Mouse (Mus musculus) yolk sac, embryonic 10.5 days (tissue): Measurements from ENCODE around the gene Ccdc171.
"Not testable (repeated sequence)": the region's sequence is repeated elsewhere in the genome, so short reads cannot be mapped to it uniquely, and the experiment has no call there.

Experiments
- DNase-seq: peaks from one replicate; pipeline ENCODE4 v3.0.0-alpha.2; 2017; ENCODE audit warnings: low spot score

Ccdc171 gene

GRCm38 (mm10) chr4:83657021-83657420 lies 131.7 kb downstream of the Ccdc171 start:
- DNase-seq: no peak

DNA sequence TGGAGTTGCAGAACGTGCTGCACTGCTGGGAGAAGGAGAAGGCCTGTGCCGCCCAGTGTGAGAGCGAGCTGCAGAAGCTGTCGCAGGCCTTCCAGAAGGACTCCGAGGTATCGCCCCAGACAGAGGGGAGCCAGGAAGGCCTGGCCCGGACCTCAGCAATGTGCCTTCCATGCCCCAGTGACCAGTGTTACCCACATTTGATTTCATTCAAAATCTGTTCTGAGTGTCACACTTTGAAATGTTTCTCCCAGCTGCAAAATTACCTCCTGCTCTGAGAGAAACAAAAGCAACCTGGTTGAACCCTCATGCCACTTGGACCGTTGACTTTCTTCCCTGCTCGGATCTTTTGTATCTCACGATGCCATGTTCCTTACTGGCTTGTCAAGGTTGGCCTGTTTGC lies 133.1 kb downstream of the Ccdc171 start:
- no peak for DNase-seq

- no peak for DNase-seq
Observed at GRCm38 (mm10) chr4:83659411-83659810, 134.1 kb downstream of the Ccdc171 start.

DNA sequence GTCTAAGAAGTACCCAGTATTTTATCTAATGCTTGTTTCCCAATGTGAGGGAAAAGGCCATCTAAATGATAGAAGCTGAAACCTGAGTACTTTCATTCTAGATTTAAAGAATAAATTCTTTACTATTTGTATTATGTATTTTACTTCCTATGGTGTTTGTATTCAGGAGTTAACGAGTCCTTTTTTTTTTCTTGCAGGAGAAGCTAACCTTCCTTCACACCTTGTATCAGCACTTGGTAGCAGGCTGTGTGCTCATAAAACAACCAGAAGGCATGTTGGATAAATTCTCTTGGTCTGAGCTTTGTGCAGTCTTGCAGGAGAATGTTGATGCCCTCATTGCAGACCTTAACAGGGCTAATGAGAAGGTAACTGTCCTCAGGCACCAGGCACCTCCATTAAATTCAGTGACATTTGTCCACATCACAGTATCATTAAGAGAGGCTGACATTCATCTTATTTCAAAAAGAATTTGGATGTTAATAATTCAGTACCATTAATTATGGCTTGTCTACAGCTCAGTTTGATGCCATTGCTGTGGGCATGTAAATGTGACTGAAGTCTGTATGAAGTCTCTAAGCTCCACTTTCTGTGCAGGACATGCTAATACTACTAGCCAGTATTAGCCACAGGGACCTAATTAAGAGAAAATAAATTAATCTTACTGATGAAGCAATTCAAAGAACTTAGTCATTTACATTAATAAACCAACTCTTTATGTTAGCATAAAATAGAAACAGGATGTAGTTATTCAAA lies 136.3 kb downstream of the Ccdc171 start:
- DNase-seq: no peak

- no peak for DNase-seq
Observed at GRCm38 (mm10) chr4:83662301-83662700, 137.0 kb downstream of the Ccdc171 start.

GRCm38 (mm10) chr4:83669552-83669951 lies 144.2 kb downstream of the Ccdc171 start:
- no peak for DNase-seq

GRCm38 (mm10) chr4:83675308-83675707 lies 150.0 kb downstream of the Ccdc171 start:
- DNase-seq: not testable (repeated sequence)

- DNase-seq: no peak
Observed at GRCm38 (mm10) chr4:83676444-83676843, 151.1 kb downstream of the Ccdc171 start.

DNA sequence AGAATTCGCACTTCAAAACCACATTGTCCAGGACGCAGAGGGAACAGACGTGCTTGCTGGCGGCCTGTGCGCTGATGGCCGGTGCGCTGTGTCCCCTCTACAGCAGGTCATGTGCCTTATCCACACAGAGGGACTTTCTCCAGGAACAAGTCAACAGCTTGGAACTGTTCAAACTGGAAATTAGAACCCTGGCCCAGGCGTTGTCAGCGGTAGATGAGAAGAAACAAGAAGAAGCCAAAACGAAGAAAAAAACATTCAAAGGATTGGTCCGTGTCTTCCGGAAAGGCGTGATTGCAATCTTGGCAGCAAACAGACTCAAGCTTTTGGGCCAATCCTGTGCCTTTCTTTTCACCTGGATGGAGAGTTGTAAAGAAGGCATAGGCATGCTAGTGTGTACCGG lies 155.7 kb downstream of the Ccdc171 start:
- no peak for DNase-seq

DNA sequence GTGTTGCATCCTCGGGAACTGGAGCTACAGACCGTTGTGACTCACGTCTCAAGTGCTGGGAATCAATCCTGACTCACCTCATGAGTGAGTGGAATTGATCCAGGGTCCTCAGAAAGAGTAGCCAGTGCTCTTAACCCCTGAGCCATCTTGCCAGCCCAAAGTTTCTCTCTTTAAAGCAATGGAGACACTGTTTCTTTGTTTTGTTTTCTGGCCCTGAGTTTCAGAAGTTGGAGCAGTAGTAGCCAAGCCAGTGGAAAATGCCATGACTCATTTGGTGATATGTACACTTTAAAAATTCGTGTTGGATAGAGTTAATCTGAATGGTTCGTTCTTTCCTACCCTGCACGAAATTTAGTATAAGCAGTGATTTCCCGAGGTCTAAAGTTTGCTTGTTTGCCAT lies 157.5 kb downstream of the Ccdc171 start:
- DNase-seq: no peak

DNA sequence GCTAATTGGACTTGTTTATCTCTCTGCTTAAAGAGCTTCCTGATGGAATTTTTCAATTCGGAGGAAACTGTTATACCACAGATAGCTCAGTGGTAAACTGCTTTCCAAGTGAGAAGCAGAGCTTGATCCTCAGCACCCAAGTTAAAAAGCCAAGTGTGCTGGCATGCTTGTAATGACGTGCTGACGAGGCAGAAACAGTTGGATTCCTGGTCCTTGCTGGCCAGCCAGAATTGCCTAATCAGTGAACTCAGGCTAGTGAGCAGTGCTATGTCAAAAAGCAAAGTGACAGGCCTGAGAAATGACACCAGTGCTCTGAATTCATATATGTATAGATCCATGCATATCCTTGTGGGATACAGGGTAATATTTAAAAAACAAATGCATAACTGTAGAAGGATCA lies 174.8 kb downstream of the Ccdc171 start:
- no peak for DNase-seq

- no peak for DNase-seq
Observed at GRCm38 (mm10) chr4:83716996-83717395, 191.7 kb downstream of the Ccdc171 start.

DNA sequence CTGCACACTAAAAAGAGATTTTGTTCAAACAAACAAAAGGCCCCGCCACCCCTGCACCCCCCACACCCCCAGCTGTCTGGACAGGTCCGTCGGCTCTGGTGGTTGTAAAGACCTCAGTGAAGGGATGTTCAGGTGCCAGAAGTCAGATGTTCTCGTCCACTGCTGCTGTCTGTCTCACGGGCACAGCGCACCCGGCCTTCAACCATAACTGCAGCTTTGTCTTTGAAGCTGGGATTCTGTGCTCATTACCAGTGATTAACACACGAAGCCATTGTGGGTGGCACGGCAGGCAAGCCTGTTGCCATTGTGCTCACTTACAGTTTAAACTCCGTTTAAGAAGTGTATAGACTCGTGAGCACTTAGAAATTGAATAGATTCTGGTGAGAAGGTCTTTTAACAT lies 194.5 kb downstream of the Ccdc171 start:
- no peak for DNase-seq

GRCm38 (mm10) chr4:83725136-83725535 lies 199.8 kb downstream of the Ccdc171 start:
- no peak for DNase-seq

- no peak for DNase-seq
Observed at GRCm38 (mm10) chr4:83739137-83739890, 214.0 kb downstream of the Ccdc171 start.

GRCm38 (mm10) chr4:83739891-83740277 lies 214.5 kb downstream of the Ccdc171 start:
- no peak for DNase-seq

DNA sequence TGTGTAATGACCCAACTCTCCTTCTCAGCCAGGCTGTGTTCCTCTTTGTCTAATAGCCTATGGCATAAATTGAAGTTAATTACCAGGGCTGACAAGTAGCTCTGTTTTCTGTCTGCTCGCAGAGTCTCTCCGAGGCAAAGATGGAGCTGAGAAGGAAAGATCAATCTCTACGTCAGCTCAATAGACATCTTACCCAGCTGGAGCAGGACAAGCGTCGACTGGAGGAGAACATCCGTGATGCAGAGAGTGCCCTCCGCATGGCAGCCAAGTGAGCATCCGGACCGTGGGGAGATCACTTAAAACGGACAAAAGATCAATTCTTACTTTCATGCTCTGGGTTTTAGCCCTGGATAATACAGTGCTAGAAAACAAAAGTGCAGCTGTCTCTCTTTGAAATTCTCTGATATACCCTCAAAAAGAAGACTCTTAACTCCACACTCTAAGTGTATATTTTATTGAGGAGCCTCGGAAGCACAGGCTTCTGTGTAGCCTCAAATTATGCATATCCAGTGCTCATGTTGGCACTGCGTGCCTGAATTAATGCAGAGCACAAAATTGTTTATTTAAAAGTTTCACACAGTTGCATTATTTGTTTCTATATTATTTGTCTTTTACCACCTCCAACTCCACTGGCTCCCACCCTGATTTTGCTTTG lies 217.6 kb downstream of the Ccdc171 start:
- DNase-seq: no peak

DNA sequence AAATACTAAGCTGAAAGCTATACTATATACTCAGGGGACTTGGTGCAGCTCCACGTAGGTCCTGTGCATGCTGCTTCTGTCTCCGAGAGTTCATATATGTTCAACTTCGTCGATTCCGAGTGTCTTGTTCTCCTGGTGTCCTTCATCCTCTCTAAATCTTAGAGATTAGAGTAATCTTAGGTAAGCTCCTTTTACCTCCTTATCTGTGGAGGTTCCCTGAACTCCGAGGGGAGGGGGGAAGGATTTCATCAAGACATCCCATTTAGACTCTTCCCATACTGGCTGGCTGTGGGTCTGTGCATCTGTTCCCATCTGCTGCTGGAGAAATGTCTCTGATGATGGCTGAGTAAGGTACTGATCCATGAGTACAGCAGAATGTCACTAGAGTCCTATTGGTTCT lies 249.8 kb downstream of the Ccdc171 start:
- no peak for DNase-seq

- no peak for DNase-seq
Observed at GRCm38 (mm10) chr4:83780044-83780443, 254.7 kb downstream of the Ccdc171 start.

DNA sequence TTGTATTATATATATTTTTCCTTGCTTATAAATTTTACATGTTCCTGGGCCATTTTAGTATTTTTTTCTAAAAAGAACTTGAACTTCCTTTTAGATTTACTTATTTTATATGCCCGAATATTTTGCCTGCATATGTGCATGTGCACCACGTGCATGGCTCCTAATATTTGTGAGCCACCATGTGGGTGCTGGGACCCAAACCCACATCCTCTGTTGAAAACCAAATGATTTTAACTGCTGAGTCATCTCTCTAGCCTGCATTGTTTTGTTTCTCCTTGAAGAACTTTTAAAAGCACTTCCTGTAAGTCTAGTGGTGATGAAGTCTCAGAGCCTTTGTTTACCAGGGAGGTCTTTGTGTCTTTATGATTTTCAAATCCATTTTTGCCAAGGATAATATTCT lies 259.8 kb downstream of the Ccdc171 start:
- no peak for DNase-seq

DNA sequence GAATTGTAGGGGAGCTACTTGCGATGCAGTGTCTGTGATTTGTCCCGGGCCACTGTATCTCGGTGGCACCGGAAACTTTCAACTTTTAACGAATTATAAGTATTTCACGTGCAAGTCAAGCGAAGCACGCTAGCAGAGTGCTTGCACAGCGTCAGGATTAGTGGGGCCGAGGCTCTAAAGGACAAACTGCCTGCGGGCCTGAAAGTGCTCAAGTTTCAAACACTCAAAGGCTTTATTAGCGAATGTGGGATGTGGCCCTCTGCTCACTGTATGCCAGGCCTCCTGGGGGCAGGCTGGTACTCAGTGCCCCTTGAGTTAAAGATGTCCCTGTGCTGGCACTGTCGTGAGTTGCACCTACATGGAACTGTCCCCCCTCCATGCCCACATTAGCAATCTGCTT lies 266.5 kb downstream of the Ccdc171 start:
- no peak for DNase-seq

- DNase-seq: peak; percentile 51
Observed at GRCm38 (mm10) chr4:83794315-83794922, 269.1 kb downstream of the Ccdc171 start.
